Mouse (Mus musculus) spleen, adult 2 months (tissue): ENCODE measurements around the gene Trpv2.

Source experiments
- CTCF ChIP-seq: fragments of 200-500 bp; IDR thresholded peaks from 2 replicates; pipeline ENCODE4 v1.5.1; 2011; ENCODE audit warnings: mild to moderate bottlenecking, inconsistent platforms; ENCODE audit not compliant: insufficient read depth, insufficient read length, insufficient replicate concordance; ENCODE audit errors: extremely low read depth
- POLR2A ChIP-seq: fragments of 200-500 bp; IDR thresholded peaks from 2 replicates; pipeline ENCODE4 v1.6.1; 2011; ENCODE audit warnings: low read depth, low read length, inconsistent platforms

- no peak for TF ChIP-seq CTCF
- no peak for TF ChIP-seq POLR2A
These were observed 71.0 kb downstream of the Trpv2 start for GRCm38 (mm10) chr11:62645337-62645675.
